Mouse (Mus musculus) cerebellum, adult 9-10 months (tissue): ENCODE measurements around the gene Gzmc.
A peak's percentile ranks its signal among the peaks of the same experiment; 100 is the strongest.
"Not testable (repeated sequence)": the region's sequence is repeated elsewhere in the genome, so short reads cannot be mapped to it uniquely, and the experiment has no call there.

Experiments used
- DNase-seq: peaks from one replicate; pipeline ENCODE4 v3.0.0; 2022

The Gzmc gene

DNA sequence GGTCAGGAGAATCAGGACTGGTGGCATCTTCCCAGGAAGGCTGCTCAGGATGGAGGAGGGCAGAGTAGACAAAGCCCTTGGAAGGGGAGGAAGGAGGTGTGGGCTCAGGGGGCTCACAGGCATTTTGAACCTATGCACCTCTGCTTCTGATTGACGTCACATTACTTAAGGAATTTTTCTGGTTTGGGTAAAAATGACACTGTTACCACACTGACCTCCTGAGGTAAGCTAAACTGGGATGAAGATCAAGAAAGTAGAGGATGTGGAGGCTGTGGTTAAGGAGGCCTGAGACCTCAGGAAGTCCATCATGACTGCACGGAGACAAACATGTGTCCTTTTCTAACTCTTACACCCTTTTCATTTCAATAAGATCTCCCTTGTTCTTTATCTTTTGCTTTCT, at the start of gene Gzmc:
TSS of gene Gzmc (minus strand) at position 101 of the 400 bp plus-strand sequence.
- no peak for DNase-seq

GRCm38 (mm10) chr14:56283816-56284215, 49.4 kb upstream of the Gzmc start:
- no peak for DNase-seq

- no peak for DNase-seq
These were observed 46.6 kb upstream of the Gzmc start for GRCm38 (mm10) chr14:56281090-56281489.

DNA sequence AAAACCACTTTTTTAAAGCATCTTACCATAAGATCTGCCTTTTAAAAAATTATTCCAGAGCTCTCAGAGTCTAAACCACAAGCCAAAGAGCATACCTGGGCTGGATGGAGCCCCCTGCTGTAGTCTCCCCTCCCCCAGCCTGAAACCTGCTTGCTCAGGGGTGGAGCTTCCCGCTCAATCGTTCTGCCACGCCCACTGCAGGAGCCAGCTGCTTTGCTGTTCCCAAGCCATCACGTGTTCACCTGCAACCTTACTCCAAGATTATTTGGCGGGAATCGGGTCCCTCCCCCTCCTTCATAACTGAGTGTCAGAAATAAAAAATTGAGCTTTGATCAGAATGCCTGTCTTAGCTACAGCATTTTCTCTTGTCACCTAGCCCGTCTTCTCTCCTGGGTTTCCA, 44.2 kb upstream of the Gzmc start:
- DNase-seq, result not testable (repeated sequence)

GRCm38 (mm10) chr14:56276096-56276495, 41.6 kb upstream of the Gzmc start:
- DNase-seq, result not testable (repeated sequence)

GRCm38 (mm10) chr14:56266109-56266508, 31.7 kb upstream of the Gzmc start:
- no peak for DNase-seq

GRCm38 (mm10) chr14:56262153-56262552, 27.7 kb upstream of the Gzmc start, which contains the start of gene Gzmb:
Gzmb (minus strand) TSS chr14:56262260.
- no peak for DNase-seq

GRCm38 (mm10) chr14:56240409-56240808, 6.0 kb upstream of the Gzmc start:
- DNase-seq, result no peak

DNA sequence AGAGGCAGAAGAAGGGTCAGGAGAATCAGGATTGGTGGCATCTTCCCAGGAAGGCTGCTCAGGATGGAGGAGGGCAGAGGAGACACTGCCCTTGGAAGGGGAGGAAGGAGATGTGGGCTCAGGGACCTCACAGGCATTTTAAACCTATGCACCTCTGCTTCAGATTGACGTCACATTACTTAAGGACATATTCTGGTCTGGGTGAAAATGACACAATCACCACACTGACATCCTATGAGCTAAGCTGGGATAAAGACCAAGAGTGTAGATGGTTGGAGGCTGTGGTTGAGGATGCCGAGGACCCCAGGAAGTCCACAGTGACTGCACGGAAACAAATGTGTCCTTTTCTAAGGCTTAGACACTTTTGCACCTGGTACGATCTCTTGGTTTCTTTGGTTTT, 23.1 kb downstream of the Gzmc start, which contains the start of gene Gzmf:
TSS of gene Gzmf (minus strand) at position 101 of the 400 bp plus-strand sequence.
- no peak for DNase-seq

- DNase-seq, result no peak
These were observed 28.8 kb downstream of the Gzmc start for GRCm38 (mm10) chr14:56205613-56206012.

DNA sequence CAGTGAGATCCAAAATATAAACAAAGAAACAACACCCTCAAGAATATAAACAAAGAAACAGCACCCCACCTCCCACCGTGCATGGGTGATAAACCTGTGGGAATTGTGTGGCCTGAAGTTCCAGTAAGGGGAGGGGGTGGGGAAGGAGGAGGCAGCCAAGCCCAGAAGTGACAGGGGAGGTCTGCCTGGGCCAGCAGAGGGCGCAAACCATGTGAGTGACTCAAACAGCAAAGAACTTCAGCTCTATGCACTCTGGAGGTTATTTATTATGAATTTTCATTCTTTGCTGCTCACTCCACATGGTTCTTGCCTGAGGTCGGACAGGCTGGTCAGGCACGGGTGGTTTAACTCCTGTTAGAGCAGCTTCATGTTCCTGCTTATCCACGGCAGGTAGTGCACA, 29.4 kb downstream of the Gzmc start:
- not testable (repeated sequence) for DNase-seq

DNA sequence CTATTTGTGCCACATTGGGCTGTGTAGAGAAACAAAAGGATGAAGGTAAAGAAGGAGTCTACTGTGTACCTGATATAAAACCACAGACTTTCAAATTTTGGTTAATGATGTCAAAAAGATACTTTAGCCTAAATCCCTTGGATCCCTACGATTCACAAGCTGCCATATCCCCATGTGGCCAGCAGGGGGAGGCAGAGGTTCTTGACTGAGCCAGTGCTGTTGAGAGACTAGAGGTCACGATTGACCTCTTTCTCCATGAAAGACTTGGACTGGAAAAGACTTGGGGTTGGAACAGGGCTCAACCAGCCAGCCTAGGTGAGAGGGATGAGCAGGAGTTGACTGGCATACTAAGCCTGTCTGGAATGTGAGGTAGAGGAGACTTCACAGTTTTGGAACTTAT, 30.5 kb downstream of the Gzmc start:
- DNase-seq, result peak; percentile 54

- DNase-seq, result no peak
These were observed 47.5 kb downstream of the Gzmc start for GRCm38 (mm10) chr14:56186946-56187345.

DNA sequence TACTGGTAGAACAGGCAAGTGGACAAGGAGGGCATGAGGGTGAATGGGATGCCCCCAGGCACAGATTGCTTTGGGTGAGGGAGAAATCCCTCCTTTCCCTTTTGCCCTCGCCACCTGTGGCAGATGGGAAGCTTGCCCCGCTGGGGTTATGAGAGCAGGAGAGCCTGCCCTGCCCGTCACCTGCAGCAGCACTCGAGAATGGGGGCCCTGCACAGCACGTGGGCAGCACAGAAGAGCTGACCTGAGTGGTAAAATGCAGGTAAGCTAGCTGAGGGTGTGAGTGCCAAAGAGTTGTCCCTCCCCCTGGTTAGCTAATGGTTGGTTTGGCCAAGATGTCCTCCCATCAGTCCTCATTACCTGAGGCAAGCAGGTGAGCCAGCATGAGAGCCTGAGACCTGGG, 47.9 kb downstream of the Gzmc start:
- no peak for DNase-seq
